17 mouse cellular contexts compared by ENCODE assay signal in the genomic region with DNA sequence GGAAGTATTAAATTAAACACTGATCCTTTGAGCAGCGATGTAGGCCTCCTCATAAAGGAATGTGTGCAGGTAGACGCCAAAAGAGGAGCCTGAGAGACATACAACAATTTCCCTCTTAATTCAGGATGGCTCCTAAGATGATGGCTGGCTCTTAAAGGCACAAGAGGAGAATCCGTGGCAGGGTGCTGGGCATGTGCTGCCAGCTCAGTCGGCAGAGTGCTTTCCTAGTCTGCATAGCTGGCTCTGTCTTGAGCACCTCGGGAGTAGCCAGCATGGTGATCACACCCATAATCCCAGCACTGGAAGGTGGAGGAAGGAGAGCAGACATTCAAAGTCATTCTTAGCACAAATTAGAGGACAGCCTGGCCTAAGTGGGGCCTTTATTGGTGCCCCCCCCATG. TPM values are rescaled to one million over a fixed set of nuclear protein-coding genes. Genes with fewer than 3 reads are reported as not detected.
A peak's percentile ranks its signal among the peaks of the same experiment; 100 is the strongest.
DNase-seq lines count a peak whose midpoint lies in the region; ATAC-seq and TF ChIP-seq lines count a peak whose summit lies in the region.
"Had no signal": no experiment of that assay in that cellular context is flagged by ENCODE, and none has a peak within 500 bp of the region (broad histone marks: within the 10 kb centered on the region; RNA-seq: fewer than 3 reads in every experiment).

No protein-coding gene starts in this region.

- no peak for ATAC-seq in hindbrain, embryonic 13.5 days (ENCODE audit: low FRiP score)
- ATAC-seq in hindbrain, embryonic 11.5 days (ENCODE audit: low FRiP score): no peak
- no peak for ATAC-seq in neural tube, embryonic 15.5 days (ENCODE audit: low FRiP score)
- ATAC-seq: activated CD4-positive, CD25-positive, alpha-beta regulatory T cell, adult 4 months had no signal

- H3K36me3 ChIP-seq in hindbrain, embryonic 13.5 days: peaks cover 71% of the 10 kb centered on the region
- peaks cover 8% of the 10 kb centered on the region; the same call in 1 of the 2 replicates for H3K36me3 ChIP-seq in hindbrain, embryonic 11.5 days (ENCODE audit: control insufficient read depth, insufficient read depth, low read length)
- peaks cover 11% of the 10 kb centered on the region for H3K36me3 ChIP-seq in thymus, adult 2 months (ENCODE audit: control insufficient read depth, insufficient read depth, low read length)
- H3K36me3 ChIP-seq in neural tube, embryonic 15.5 days: peaks cover 67% of the 10 kb centered on the region

- WGBS in hindbrain, embryonic 13.5 days: 87% methylated on average over 5 of the region's 5 CpGs
- 96% methylated on average over 5 of the region's 5 CpGs for WGBS in hindbrain, embryonic 11.5 days
- WGBS in thymus, adult 2 months: 64% methylated on average over 5 of the region's 5 CpGs
- WGBS in neural tube, embryonic 15.5 days: 74% methylated on average over 5 of the region's 5 CpGs

- TF ChIP-seq CTCF in thymus, adult 2 months (IDR thresholded peaks at IDR 0.05; ENCODE audit: borderline replicate concordance, control insufficient read depth, extremely low read depth, insufficient read depth, low read length, poor library complexity): no peak

- peak; percentile 24 for DNase-seq in gastrocnemius, adult 18-20 months (ENCODE audit: low spot score)
- DNase-seq in gastrocnemius, postnatal 10 days: no peak
- no peak for DNase-seq in hindbrain, embryonic 11.5 days (ENCODE audit: low spot score)
- DNase-seq in thymus, adult 2 months: no peak
- DNase-seq in thymus, postnatal 25 days: no peak
- no peak for DNase-seq in spleen, postnatal 14 days (ENCODE audit: low spot score in 2 of 2)
- DNase-seq: embryo, embryonic 11 days; right cerebral cortex, postnatal 25 days had no signal

- no peak overlapping the region for H3K4me2 ChIP-seq in hindbrain, embryonic 13.5 days
- H3K4me2 ChIP-seq in hindbrain, embryonic 11.5 days (replicated peaks; ENCODE audit: low read depth, low read length): no peak overlapping the region
- H3K4me2 ChIP-seq in neural tube, embryonic 15.5 days: no peak overlapping the region
- H3K4me2 ChIP-seq: hindbrain, embryonic 15.5 days; limb, embryonic 15.5 days; lung, embryonic 15.5 days had no signal

- H3K4me1 ChIP-seq in hindbrain, embryonic 13.5 days (replicated peaks): peaks cover 16% of the 10 kb centered on the region
- H3K4me1 ChIP-seq in hindbrain, embryonic 11.5 days (replicated peaks; ENCODE audit: control insufficient read depth, insufficient read depth, low read length): no peaks in the 10 kb centered on the region
- peaks cover 35% of the 10 kb centered on the region for H3K4me1 ChIP-seq in thymus, adult 2 months (replicated peaks; ENCODE audit: control insufficient read depth, insufficient read depth, low read length)
- 0 out of 2 replicates have a peak, but pooled peaks cover 7% of the 10 kb centered on the region for H3K4me1 ChIP-seq in neural tube, embryonic 15.5 days
- H3K4me1 ChIP-seq: hindbrain, embryonic 15.5 days; limb, embryonic 15.5 days; lung, embryonic 15.5 days had no signal

- peak overlapping the region; percentile 69 for H3K27ac ChIP-seq in hindbrain, embryonic 13.5 days
- no peak overlapping the region for H3K27ac ChIP-seq in hindbrain, embryonic 11.5 days (ENCODE audit: low read depth, low read length)
- peak overlapping the region; percentile 96 for H3K27ac ChIP-seq in thymus, adult 2 months (ENCODE audit: control insufficient read depth, insufficient read depth, low read length)
- H3K27ac ChIP-seq in neural tube, embryonic 15.5 days (replicated peaks): peak overlapping the region; percentile 10; the same call in 1 of the 2 replicates
- H3K27ac ChIP-seq: hindbrain, embryonic 15.5 days; limb, embryonic 15.5 days; lung, embryonic 15.5 days had no signal

- no peak overlapping the region; the same call in 1 of the 2 replicates for H3K9ac ChIP-seq in hindbrain, embryonic 13.5 days
- no peak overlapping the region for H3K9ac ChIP-seq in hindbrain, embryonic 11.5 days (ENCODE audit: low read depth, low read length)
- no peak overlapping the region for H3K9ac ChIP-seq in neural tube, embryonic 15.5 days (replicated peaks)
- H3K9ac ChIP-seq: hindbrain, embryonic 15.5 days; limb, embryonic 15.5 days; lung, embryonic 15.5 days had no signal

- H3K27me3 ChIP-seq in hindbrain, embryonic 13.5 days: no peaks in the 10 kb centered on the region
- H3K27me3 ChIP-seq in hindbrain, embryonic 11.5 days (ENCODE audit: control insufficient read depth, insufficient read depth, low read length): no peaks in the 10 kb centered on the region
- no peaks in the 10 kb centered on the region for H3K27me3 ChIP-seq in thymus, adult 2 months (ENCODE audit: control insufficient read depth, insufficient read depth, low read length)
- H3K27me3 ChIP-seq in neural tube, embryonic 15.5 days (replicated peaks): no peaks in the 10 kb centered on the region
- H3K27me3 ChIP-seq: hindbrain, embryonic 15.5 days; limb, embryonic 15.5 days; lung, embryonic 15.5 days; megakaryocyte, embryonic 14.5 days had no signal

- TF ChIP-seq POLR2A in thymus, adult 2 months (IDR thresholded peaks at IDR 0.05; ENCODE audit: control insufficient read depth, extremely low read depth, insufficient read depth, low read length, poor library complexity): no peak

- no peaks in the 10 kb centered on the region for H3K9me3 ChIP-seq in hindbrain, embryonic 13.5 days
- H3K9me3 ChIP-seq in hindbrain, embryonic 11.5 days (ENCODE audit: control insufficient read depth, low read length): no peaks in the 10 kb centered on the region
- no peaks in the 10 kb centered on the region for H3K9me3 ChIP-seq in neural tube, embryonic 15.5 days (replicated peaks)
- H3K9me3 ChIP-seq: hindbrain, embryonic 15.5 days; limb, embryonic 15.5 days; lung, embryonic 15.5 days; megakaryocyte, embryonic 14.5 days had no signal

- no peak overlapping the region for H3K4me3 ChIP-seq in hindbrain, embryonic 13.5 days
- H3K4me3 ChIP-seq in hindbrain, embryonic 11.5 days (ENCODE audit: low read depth, low read length): no peak overlapping the region
- H3K4me3 ChIP-seq in thymus, adult 2 months (ENCODE audit: control insufficient read depth, insufficient read depth, low read length): no peak overlapping the region
- H3K4me3 ChIP-seq in neural tube, embryonic 15.5 days (replicated peaks): no peak overlapping the region
- H3K4me3 ChIP-seq: erythroblast, embryonic 14.5 days; hindbrain, embryonic 15.5 days; limb, embryonic 15.5 days; lung, embryonic 15.5 days; megakaryocyte, embryonic 14.5 days had no signal

RNA-seq across cellular contexts. Expression of gene Smarcc2, which starts 23.2 kb away (rescaled TPM):
- 10 to 100 TPM; 44.1 to 49.5 TPM for total RNA-seq in gastrocnemius, adult 18-20 months (2021)
- 10 to 100 TPM; 47.0 to 62.8 TPM for total RNA-seq in gastrocnemius, postnatal 10 days (2021)
- 195 and 196 TPM in 2 replicates for polyA plus RNA-seq in hindbrain, embryonic 13.5 days (2015; fragmentation: Nextera tagmentation; extraction: Ambion mirVana)
- 126 and 170 TPM in 2 replicates for polyA plus RNA-seq in hindbrain, embryonic 11.5 days (2014; fragmentation: Nextera tagmentation; extraction: Ambion mirVana)
- polyA plus RNA-seq in thymus, adult 2 months (2012; rRNA removed): 176 and 211 TPM in 2 replicates
- polyA plus RNA-seq in neural tube, embryonic 15.5 days (2015; fragmentation: Nextera tagmentation; extraction: Ambion mirVana): 138 and 149 TPM in 2 replicates

RNA-seq across cellular contexts. Expression of gene Rnf41, which starts 24.4 kb away (rescaled TPM):
- total RNA-seq in gastrocnemius, adult 18-20 months (2021): 10 to 100 TPM; 12.7 to 13.2 TPM
- total RNA-seq in gastrocnemius, postnatal 10 days (2021): 10 to 100 TPM; 16.4 to 19.1 TPM
- polyA plus RNA-seq in hindbrain, embryonic 13.5 days (2015; fragmentation: Nextera tagmentation; extraction: Ambion mirVana): 81.9 and 83.8 TPM in 2 replicates
- polyA plus RNA-seq in hindbrain, embryonic 11.5 days (2014; fragmentation: Nextera tagmentation; extraction: Ambion mirVana): 44.2 and 44.7 TPM in 2 replicates
- polyA plus RNA-seq in thymus, adult 2 months (2012; rRNA removed): 37.8 and 40.4 TPM in 2 replicates
- polyA plus RNA-seq in neural tube, embryonic 15.5 days (2015; fragmentation: Nextera tagmentation; extraction: Ambion mirVana): 78.3 and 80.5 TPM in 2 replicates

RNA-seq across cellular contexts. Expression of gene Nabp2, which starts 24.6 kb away (rescaled TPM):
- 10 to 100 TPM; 61.0 to 65.2 TPM for total RNA-seq in gastrocnemius, adult 18-20 months (2021)
- total RNA-seq in gastrocnemius, postnatal 10 days (2021): 10 to 100 TPM; 50.7 to 51.3 TPM
- polyA plus RNA-seq in hindbrain, embryonic 13.5 days (2015; fragmentation: Nextera tagmentation; extraction: Ambion mirVana): 126 and 139 TPM in 2 replicates
- 125 and 130 TPM in 2 replicates for polyA plus RNA-seq in hindbrain, embryonic 11.5 days (2014; fragmentation: Nextera tagmentation; extraction: Ambion mirVana)
- polyA plus RNA-seq in thymus, adult 2 months (2012; rRNA removed): 18.0 and 20.8 TPM in 2 replicates
- 128 and 133 TPM in 2 replicates for polyA plus RNA-seq in neural tube, embryonic 15.5 days (2015; fragmentation: Nextera tagmentation; extraction: Ambion mirVana)

RNA-seq across cellular contexts. Expression of gene Slc39a5, which starts 34.8 kb away (rescaled TPM):
- total RNA-seq in gastrocnemius, adult 18-20 months (2021): not detected
- not detected for total RNA-seq in gastrocnemius, postnatal 10 days (2021)
- not detected in 2 replicates for polyA plus RNA-seq in hindbrain, embryonic 13.5 days (2015; fragmentation: Nextera tagmentation; extraction: Ambion mirVana)
- not detected in 2 replicates for polyA plus RNA-seq in hindbrain, embryonic 11.5 days (2014; fragmentation: Nextera tagmentation; extraction: Ambion mirVana)
- polyA plus RNA-seq in thymus, adult 2 months (2012; rRNA removed): 0.53 and 0.65 TPM in 2 replicates
- polyA plus RNA-seq in neural tube, embryonic 15.5 days (2015; fragmentation: Nextera tagmentation; extraction: Ambion mirVana): 0.68 and 4.4 TPM in 2 replicates
- total RNA-seq: MEL had no signal
- polyA plus RNA-seq: activated CD4-positive, CD25-positive, alpha-beta regulatory T cell, adult 4 months had no signal

RNA-seq across cellular contexts. Expression of gene Myl6, which starts 58.1 kb away (rescaled TPM):
- total RNA-seq in gastrocnemius, adult 18-20 months (2021): 100 to 1,000 TPM; 150 to 187 TPM
- 100 to 1,000 TPM; 305 to 356 TPM for total RNA-seq in gastrocnemius, postnatal 10 days (2021)
- polyA plus RNA-seq in hindbrain, embryonic 13.5 days (2015; fragmentation: Nextera tagmentation; extraction: Ambion mirVana): 933 and 943 TPM in 2 replicates
- 742 and 751 TPM in 2 replicates for polyA plus RNA-seq in hindbrain, embryonic 11.5 days (2014; fragmentation: Nextera tagmentation; extraction: Ambion mirVana)
- 445 and 566 TPM in 2 replicates for polyA plus RNA-seq in thymus, adult 2 months (2012; rRNA removed)
- polyA plus RNA-seq in neural tube, embryonic 15.5 days (2015; fragmentation: Nextera tagmentation; extraction: Ambion mirVana): 999 and 1,090 TPM in 2 replicates
